Mouse (Mus musculus) right cerebral cortex, postnatal 4 days (tissue): Measurements from ENCODE around the gene Cdk5rap3.

ENCODE experiments used
- DNase-seq: peaks from one replicate; pipeline ENCODE4 v3.0.0-alpha.2; 2022

Gene Cdk5rap3

DNA sequence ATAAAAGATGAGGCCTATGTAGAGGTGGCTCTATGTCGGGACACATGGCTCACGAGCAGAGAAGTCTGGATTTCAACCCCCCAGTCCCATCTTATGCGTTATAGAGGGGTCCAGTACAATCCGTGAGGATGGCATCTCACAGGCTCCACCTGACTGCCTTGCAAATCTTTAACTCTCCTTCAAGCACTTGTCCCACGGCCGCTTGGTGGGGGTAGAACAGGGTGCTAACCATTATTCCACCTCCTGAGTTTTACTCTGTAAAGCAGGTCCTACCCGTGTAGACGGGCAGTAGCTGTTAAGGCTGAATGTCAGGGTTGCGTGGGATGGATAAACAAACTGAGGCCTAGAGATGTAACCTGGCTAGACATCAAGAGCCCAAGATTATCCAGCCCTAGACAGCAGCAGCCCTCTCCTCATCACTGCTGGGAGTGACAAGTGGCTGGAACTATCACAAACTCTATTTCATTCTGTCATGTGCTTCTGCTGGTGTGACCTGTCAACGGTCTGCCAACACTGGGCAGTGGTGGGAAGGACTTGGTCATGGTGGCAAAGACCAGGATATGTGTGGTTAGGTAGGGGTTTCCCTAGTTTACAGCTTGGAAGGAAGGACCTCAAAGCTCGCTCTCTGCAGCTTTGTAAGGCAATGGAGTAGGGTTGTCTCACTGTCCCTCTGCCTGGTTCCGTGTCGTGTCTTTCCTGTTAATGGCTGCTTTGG is 17.4 kb upstream of the Cdk5rap3 start:
- no peak for DNase-seq

DNA sequence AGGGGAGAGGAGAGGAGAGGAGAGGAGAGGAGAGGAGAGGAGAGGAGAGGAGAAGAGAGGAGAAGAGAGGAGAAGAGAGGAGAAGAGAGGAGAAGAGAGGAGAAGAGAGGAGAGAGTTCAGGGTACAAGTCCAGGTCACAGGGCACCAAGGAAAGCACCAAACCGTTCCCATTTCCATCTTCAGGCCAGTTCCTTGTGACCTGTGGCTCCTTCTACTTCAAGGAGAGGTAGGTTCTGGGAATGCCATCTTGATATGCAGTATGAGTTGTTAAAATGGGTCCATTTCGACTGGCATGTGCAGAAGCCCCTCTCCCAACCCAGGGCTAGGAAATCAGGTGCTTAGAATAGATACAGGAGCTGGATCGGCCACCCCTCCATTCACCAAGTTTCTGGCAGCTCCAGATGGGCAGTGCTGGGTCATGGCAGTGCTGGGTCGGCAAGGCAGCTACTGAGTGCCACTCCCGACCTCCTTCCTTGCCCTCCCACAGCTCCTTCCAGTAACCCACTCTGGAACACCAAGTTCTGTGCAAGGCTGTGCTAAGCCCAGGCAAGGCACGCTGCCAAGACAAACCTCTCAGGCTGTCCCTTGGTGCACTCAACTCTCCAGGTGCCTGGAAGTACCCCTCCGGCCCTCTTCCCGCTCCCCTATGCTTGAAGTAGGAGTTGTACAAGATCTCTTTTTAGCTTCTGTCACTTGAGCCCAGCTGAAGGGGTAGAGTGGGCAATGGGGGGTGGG is 15.2 kb upstream of the Cdk5rap3 start:
- DNase-seq: no peak

DNA sequence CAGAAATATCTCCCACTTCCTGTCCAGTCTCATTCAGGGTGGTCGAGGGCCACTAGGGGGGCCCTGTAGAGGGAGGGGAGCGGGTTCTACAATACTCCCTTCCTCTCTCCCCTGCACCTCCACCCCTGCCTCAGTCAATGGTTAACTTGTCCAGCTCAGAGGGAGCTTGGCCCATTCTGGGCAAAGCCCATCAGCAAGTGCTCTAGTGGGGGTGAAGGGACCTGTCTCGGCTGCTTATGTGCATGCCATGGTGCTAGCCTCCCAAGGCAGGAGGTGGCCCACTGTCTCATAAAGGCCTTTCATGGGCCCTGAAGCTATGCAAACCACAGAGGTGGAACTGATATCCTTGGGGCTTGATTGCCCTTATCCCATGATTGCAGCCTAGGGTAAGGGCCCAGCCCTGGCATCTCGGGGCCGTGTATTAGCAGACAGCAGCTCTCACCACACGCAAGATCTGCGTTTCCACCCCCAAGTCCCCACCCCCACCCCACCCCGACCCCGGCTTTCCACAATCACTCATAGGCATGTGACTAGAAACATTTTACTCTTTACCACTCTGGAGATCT is 13.6 kb upstream of the Cdk5rap3 start:
- no peak for DNase-seq

DNA sequence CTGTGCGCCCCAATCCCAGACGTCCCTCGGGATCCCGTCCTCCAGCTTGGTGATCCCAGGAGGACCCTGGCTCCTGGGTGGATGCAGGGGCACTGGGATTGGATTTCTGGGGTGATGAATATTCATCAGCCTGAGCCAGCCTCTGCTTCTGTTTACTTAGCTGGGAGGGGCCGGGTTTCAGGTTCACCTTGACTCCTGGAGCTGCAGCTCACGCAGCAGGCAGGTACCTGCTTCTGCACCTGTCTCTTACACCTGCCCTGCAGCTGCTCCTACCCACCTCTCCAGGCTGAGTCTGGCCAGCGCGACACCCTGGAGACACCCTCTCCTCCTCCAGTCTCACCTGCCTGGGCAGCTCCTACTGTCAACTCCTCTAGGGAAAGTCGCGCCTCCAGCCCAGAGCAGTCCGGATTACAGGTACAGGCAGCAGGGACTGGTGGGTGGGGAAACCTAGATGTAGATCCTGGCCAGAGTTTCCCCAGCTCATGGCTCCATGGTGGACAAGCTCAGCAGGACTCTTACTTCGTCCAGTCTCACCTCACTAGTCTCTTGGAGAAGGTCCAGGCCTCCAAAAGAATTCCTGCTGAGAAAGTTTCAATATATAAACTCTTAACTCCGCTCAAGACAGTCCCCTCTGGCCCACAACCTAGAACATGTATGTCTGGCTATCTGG is 12.9 kb upstream of the Cdk5rap3 start:
- DNase-seq: no peak

DNA sequence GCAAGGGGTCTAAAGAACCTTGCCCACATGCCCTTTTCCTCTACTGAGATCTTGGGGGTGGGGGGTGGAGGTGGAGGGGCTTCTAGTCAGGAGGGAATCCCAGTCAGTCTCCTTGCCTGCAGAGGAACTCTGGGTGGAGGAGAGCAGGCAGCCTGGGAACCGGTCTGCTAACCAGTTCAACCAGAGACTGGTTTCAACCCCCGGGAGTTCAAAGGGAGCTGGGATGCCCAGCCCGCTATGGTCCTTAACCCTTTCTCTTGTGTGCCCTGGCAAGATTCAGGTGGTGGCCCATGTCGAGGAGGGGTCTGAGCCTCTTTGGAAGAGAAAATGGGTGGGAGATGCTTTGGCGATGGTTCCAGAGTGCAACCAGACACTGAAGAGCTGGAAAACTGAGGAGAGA is 12.4 kb upstream of the Cdk5rap3 start:
- DNase-seq: no peak

DNA sequence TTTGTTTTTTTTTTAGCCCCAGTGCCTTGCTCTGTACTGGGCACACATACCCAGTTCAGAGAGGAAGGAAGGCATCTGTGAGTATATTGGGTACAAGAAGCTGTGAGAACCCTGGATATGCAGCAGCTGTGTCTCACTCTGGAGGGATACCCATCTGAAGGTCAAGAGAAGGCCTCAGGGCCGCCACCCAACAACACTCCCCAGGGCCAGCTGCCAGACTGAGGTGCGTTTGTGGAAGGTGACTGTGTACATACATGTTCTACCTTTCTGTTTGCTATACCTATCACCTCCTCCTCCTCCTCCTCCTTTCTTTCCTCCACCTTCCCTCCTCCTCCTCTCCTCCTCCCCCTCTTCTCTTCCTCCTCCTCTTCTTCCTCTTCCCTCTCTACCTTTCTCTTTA is 11.8 kb upstream of the Cdk5rap3 start, which contains the start of gene Prr15l:
Gene Prr15l, plus strand, starts transcription at position 17 of the 400 bp plus-strand sequence.
- DNase-seq: no peak

DNA sequence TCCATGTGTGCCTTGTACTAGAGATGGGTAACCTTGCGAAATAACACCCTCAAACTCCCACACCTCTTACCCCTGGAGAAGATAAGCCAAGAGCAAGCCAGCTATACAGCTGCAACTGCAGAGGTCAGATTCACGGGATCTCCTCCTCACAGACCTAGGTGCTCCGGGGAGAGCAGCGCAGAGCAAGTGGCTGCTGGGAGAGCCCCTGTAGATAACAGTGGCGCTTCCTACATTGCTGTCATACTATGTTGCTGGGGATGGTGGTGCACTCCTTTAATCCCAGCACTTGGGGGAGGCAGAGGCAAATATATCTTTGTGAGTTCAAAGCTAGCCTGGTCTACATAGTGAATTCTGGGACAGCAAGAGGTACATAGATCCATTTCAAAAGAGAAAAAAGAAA is 10.3 kb upstream of the Cdk5rap3 start:
- DNase-seq: no peak

DNA sequence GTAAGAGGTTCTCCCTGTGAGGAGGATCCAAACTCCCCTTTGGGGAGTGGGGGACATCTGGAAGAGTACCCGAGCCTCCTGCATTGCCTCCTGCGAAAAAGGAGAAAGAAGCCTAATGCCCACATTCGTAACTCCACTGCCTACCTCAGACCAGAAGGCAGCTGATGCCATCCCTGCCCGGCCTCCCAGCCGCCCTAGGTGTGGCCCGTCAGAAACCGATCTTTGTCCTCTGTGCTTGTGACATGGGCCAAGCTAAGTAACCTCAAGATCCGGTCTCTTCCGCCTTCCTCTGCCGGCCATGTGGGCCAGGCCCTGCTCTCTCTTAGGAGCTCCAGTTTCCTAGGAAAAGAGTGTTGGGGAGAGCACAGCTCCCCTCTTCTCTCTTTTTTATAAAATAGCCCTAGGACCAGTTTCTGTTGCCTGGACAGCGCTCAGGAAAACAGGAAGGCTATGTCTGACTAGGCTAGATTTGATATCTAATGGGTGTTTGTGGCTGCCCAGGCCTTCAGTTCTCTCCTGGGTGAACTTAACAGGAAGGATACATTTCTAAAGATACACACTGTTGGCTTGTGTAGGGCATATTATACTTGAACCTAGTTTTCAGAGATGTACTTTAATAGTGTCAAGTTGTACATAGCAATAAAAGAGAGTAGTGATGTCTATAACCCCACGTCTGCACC is 9.3 kb upstream of the Cdk5rap3 start:
- DNase-seq: no peak

DNA sequence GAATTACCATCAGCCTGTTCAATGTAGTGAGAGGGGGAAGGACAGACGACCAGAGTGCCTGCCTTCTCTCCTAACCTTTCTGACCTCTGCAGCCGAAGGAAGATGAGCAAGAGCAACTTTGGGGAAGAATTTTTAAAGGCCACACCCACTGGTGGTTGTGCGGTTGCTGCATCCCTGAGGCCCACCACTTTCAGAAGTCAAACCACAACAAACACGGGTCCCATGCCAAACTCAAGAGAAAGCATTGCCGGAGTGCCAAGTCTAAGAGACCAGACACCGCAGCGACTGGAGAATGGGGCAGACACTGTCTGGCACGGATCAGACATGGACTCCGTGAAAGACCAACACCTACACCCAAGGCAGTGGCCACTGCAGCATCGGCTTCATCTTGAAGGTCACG is 8.6 kb upstream of the Cdk5rap3 start:
- no peak for DNase-seq

DNA sequence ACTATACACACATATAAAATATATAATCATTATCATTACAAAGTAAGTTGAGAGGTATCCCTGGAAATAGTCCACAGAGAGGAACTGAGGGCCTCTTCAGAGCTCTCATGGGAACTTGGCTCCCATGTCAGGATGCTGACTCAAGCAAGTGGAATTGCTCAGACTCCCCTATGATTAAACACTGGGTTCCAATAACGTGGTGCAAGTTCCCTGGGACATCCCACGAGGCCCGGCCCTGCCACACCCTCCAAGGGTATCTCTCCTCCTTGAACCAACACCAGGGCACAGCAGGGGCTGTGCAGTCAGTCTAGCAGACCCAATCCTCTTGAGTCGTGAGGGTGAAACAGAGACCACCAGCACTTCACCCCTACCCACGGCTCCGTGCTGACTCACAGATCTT is 2.7 kb upstream of the Cdk5rap3 start:
- no peak for DNase-seq

DNA sequence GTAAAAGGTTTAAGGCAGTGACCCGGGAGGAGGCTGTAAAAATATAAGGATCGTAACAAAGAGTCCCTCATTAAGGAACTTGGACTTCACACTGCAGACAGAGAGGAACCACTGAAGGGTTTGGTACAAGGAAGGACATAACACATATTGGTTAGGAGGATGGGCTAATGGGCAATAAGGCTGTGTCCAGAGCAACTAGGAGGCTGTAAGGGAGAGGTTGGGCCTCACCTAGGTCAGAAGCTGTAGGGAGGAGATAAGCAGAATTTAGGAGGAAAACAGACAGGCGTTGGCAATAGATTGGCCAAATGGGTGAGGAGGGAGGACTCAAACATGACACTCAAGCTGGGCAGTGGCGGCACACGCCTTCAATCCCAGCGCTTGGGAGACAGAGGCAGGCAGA is 1.1 kb upstream of the Cdk5rap3 start:
- no peak for DNase-seq

DNA sequence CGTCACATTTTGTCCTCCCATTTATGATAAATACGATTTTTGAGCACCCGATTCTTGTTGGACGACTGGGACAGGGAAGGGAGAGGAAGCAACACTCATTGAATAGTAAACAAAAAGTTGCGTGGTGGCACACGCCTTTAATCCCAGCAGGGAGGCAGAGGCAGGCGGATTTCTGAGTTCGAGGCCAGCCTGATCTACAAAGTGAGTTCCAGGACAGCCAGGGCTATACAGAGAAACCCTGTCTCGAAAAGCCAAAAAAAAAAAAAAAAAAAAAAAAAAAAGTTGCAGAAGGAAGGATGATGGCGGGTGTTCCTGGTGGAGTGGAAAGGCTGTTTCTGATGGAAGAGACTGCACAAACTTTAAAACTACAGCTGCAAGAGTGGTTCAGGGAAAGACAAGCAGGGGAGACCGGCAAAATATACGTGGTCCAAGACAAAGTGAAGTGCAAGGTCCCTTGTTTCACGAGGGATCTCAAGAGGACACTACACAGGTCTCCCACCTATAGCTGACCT is 645 bp upstream of the Cdk5rap3 start:
- no peak for DNase-seq

DNA sequence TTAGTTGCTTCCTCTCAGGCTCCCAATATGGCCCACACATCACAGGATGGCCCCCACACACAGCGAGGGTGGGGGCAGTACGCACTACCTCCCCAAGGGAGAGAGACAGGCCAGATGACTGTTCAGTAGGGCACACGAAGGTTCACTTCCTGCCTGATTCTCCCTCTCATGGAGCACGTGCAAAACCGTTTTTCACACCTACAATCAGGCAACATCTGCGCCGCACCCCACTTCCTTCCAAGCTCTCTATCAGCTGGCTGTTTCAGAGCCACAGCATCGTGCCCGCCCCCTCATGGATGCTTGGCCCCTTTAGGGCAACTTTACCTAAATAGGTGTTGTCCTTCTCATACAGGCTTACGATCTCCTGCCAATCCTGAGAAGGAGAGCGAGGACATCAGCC is 3.6 kb downstream of the Cdk5rap3 start:
- no peak for DNase-seq

DNA sequence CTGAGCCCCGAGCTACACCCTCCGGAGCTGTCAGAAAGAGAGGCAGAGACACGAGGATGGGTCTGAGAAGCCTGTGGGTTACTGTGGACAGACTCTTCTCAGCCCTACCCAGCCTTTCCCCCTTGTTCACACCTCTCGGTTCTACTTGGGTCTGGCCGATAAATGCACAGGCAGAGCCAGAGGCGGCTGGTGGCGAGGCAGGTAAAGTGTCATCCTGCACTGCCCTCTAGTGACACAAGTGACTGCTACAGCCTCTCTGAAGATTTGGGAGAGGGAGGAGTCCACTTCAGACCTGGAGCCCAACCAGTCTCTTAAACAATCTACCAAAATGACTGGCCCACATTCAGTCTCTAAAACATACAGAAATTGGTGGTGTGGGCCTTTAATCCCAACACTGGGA is 6.3 kb downstream of the Cdk5rap3 start:
- DNase-seq: peak; percentile 67

DNA sequence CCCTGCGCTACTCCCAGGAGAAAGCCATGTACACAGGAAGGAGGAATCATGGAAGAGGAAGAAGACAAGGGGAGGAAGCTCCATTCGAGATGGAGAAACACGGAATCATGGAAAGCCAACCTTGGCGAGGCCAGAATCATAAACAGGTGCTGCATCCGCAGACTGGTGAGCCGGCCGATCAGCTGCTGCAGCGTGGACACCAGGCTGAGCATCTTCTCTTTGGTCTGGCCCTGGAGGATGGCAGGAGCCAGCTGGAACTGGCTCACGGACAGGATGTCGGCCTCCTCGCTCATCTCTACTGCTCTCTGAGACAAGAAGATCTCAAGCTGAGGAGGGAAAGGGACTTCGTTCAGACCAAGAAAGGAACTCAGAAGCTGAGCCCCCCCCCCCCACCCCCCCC is 7.7 kb downstream of the Cdk5rap3 start:
- DNase-seq: no peak

DNA sequence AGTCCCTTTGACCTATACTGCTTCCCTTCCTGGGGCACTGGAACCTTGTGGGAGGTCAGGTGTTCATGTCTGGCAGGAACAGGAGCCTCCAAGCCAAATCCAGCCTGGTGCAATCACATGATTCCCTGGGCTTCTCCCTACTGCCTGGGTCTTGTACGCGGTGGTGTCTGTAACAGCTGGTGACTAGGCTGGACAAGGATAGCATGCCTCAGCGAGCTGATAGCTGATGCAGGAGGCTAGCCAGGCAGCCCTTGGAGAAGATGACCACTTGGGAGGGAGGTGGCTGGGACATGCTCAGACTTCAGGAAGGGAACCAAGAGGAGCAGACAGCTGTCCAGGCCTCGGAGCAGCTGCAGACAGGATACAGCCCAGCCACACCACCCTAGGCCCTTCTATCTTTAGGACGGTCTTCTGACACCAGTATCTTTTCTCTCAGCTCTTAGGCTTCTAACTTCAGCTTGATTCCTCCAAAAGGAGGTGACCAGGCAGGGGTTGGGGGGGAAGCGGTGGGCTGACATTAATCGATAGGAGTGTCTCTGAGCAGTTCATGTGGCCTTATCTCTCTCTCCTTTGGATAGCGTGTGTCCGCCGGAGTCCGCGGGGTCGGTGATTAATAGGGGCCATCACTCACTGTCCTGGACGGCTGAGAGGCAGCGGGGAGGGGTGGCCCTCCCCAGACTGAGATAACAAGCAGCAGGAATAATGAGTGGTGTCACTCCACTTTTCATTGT is 9.7 kb downstream of the Cdk5rap3 start:
- DNase-seq: no peak

DNA sequence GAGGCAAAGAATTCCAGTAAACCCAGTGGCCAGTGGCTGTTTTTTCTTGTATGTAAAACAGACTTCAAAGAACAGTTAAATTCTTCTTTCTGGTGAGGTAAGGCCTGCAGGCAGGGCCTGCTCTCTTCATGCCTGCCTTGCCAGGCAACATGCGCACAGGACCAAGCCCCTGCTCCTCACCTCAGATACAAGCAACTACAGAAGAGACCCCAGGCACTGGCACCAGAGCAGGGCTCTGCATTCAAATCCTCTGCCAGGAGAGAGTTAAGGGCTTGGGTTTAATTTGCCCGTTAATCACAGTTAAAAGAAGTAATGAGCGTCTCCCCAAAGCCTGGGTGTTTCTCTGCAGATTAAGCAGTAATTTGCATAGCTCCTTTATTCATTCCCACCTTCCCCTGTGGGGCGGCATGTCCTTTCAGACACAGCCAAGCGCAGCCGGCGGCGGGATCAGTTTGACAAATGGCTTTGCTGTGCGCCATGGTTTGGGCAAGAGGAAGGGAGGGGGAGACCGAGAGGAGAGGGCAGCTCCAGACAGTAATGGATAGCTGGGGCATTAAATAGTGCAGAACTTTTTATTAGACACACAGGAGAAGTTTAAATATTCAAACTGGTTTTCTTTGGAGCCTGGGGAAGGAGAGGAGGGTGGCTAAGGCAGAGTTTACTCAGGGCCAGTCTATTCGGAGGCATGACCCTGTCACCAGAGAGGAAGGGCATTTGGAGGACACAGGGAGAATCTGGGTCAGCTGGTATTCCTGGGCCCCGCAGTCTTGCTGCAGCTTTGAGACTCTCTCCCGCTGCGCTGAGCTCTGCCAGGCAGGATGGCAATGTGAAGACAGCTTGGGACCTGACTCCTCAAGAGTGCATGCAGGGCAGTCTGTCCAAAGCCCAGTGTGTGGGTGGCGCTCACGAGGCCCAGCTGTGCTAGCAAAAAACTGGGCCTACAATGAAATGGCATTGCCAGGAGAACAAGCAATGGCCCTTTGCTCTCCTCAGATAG is 13.4 kb downstream of the Cdk5rap3 start:
- DNase-seq: peak; percentile 39

DNA sequence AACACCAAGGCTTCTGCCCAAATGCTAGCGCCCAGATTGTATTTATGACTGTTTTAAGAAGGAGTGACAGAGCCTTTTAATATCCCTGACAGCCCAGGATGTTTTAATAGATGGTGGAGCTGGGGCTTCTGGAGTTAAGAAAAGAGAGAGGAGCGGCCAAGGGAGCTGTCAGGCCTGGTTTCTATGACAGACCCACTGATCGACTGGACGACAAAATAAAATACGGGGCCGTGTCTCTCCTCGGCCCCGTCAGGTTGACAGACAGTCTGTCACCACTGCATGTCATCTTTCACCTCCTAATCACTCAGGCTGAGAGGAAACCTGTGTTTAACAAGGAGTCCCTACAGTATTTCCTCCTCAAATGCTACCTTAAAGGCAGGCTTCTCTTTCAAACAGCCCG is 15.0 kb downstream of the Cdk5rap3 start:
- DNase-seq: no peak

DNA sequence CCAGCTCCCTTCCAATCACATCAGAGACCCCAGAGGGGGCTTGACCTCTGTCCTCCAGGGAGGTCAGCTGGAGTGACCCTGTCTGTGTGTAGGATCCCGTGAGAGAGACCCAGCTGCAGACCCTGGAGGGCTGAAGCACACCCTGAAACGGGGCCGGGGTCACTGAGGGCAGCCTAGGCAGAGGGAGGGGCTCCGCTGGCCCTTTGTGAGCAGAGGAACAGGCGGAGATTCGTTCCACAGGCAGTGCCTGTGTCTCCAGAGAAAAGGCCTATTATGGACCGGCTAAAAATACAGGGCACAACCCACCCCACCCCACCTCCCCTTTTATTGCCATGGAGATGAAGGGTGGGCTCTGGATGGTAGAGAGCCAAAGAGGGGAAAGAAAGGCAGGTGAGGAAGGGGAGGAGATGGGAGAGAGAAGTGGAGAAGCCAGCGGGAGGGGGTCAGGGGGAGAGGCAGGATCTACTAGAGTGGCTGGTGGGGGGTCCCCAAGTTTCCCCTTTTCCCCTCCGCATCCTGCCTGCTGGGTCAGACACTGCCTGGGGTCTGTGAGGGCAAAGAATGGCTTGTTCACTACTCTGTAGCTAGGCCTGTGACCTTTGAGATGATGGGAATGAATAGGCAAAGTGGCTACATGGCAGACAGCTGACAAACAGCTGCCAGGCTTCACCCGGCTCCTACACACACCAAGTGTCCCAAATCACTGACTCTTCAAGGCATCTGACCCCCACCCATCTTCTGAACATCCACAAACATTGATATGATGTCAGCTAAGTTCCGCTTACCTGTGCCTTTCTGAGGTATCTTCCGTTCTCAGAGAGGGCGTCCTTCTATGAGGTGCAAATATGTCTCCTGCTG is 16.6 kb downstream of the Cdk5rap3 start:
- no peak for DNase-seq

DNA sequence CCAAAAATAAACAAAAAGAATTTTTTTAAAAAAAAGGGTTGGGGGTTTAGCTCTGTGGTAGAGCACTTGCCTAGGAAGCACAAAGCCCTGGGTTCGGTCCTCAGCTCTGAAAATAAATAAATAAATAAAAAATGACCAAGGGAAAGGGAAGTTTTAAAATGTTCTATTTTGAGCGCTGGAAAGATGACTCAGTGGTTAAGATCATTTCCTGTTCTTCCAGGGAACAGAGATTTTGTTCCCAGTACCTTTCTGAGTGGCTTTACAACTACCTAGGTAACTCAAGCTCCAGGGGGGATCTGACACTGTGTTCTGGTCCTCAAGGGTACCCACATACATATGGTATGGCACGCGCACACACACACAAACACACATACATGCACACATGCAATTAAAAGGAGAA is 20.4 kb downstream of the Cdk5rap3 start:
- DNase-seq: no peak
